Mouse (Mus musculus) kidney, adult 18-20 months (tissue): ENCODE measurements around the gene Cacna1b.
A peak's percentile ranks its signal among the peaks of the same experiment; 100 is the strongest.

Experiments
- DNase-seq: peaks from one replicate; pipeline ENCODE4 v3.0.0; 2021

Cacna1b gene

DNA sequence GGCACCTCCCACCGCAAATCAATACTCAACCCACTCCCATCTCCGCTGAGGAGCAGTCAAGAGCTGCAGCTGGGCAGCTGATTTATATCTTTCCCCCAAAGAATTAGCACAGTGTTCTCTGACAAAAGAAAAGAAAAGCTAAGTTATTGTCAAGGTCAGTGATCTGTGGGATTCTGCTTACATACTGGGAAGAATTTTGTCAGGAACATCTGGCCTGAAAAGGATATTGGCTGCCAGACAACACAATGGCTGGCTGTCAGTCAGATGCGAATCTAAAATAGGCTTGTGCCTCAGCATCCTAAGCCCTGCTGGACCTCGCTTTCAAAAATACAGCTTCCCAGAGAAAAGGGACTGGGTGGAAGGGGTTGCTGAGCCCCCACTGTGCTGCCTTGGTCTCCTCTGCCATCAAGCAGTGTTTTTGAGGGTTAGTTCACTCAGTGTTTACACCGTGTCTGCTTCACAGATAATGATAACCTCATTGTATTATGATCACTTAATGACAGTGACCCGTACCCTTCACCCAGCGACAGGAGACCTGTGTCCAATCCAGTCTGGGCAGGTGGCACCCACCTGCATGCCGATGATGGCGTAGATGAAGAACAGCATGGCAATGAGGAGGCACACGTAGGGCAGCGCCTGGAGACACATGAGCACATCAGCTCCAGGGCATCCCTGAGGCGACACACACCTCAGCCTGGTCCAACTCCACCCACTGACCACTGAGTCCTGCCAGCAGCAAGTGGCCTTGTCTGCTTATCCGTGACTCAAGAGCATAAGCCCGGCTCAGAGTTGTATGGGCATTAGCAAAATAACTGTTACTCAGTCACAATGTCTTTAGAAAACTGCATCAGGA is 124.6 kb downstream of the Cacna1b start:
- DNase-seq = no peak

GRCm38 (mm10) chr2:24633645-24634044 is 129.3 kb downstream of the Cacna1b start:
- DNase-seq = no peak

DNA sequence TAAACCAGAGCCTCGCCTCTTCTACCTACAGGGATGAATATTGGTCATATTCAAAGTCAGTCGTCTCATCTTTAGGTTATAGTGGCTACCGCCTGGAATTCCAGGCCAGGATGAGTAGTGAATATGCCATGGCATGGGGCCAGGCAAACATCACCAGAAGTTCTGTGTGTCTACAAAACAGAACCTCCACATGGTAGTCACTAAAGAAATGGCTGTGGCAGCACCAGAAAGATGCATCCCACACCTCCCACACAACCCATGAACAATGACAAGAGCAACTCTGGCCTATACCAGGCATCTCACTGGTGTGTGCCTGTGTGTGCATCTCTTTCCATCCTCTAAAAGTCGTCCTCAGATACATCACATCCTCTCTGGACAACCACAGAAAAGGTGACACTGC is 145.8 kb downstream of the Cacna1b start:
- DNase-seq = no peak

- no peak for DNase-seq
Observed at GRCm38 (mm10) chr2:24609789-24610188, 153.2 kb downstream of the Cacna1b start.

DNA sequence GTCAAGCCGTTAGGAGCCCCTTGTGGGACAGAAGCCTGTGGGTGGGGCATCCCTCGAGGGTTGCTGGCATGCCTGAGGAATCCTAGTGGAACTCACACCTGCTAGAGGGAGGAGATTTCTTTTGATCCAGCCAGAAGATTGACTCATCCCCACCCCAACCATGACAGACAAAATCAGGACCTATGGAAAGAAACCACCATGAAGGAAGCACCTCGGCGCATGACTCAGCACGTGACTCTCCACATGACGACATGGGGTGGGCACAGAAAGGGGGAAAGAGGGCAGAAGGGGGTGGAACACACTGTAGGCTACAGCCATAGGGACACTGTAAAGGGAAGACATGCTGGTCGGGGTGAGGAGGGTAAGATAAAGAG is 154.2 kb downstream of the Cacna1b start:
- no peak for DNase-seq

DNA sequence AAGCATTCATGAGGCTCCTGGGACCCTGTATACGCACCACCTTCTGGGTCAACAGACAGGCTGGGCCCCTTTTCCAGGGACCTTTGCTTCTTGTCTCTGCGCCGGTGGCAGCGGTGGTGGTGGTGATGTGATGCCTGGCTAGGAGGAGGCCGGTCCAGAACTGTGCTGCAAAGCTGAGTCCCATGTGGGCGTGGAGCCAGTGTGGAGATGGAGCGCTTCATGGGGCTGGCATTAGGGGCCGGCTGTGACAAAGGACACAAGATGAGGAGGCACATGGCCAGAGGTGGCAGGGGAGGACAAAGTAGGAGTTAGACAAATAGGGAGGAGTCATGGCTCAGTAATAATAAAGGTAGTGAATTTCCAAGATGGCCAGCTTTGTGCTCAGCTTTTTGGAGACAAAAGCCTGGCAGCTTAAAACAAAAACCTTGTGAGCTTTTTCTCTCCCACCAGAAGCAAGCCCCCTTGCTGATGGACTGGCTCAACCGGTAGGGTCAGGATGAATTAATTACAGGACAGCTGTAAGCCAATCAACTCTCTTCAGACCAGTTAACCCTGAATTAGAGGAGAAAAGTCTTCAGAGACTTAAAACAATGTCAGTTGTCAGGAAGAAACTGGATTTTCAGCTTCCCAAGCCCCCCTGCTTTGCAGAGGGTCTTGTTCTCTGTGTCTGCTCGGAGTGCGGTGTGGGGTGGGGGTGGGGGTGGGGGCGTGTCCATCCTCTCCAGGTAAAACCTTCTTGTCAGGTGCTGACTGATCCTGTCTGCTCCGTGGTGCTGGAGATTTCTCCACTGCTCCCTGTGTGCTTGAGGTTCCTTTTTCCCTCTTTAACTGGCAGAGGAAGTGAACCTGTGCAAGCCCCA is 154.8 kb downstream of the Cacna1b start:
- DNase-seq = no peak

DNA sequence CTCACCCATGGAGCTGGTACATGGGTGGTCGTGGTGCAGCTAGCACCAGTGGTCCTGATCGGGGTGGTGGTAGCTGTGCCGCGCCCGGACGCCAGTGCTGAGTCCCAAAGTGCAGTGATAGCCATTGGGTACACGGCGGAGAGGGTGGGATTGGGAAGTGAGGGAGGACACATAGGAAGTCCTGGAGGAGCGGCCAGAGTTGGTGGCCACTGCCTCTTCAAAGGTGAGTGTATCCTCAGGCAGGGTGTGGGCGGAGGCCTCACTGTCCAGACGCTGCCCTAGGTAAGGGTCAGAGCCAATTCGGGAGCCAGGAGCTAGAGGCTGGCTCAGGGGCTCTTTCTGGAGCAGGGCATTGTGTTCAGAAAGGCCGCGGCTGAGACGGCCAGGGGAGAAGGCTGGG is 156.4 kb downstream of the Cacna1b start:
- DNase-seq = no peak

DNA sequence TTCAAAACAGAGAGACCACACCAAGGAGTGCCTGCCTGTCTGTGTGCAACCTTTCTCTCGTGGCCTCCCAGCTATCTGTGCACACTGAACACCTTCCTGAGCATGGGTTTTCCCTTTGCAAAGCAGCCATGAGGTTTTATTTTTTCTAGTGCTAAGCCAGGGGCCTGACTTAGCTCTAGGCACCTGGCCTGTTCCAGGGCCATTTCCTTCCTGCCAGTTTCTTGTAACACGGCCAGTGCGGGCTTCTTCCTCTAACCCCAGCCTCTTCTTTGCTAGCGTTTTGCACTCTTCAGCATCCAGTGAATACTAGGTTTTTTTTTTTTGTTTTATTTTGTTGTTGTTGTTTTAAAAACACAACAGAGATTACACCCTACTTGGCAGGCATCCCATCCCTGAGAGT is 157.9 kb downstream of the Cacna1b start:
- DNase-seq = no peak

- DNase-seq = no peak
Observed at GRCm38 (mm10) chr2:24589426-24589825, 173.5 kb downstream of the Cacna1b start.

DNA sequence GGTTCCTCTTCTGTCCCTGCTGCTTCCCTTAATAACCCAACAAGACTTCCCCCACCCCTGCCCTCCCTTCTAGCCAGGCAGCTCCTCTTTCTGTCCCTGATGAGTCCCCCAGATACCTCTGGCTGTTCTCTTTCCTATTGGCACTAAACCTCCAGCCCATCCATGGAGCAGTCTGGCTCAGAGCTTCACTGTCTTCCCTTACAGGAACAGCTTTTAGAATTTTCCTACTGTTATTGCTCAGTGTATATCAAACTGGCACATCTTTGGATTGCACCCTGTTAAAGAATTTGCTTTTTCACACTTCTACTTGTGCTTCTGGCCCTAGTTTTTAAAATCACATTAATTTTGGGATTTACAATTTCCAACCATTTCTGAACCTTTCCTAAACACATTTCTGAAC is 175.0 kb downstream of the Cacna1b start:
- no peak for DNase-seq

DNA sequence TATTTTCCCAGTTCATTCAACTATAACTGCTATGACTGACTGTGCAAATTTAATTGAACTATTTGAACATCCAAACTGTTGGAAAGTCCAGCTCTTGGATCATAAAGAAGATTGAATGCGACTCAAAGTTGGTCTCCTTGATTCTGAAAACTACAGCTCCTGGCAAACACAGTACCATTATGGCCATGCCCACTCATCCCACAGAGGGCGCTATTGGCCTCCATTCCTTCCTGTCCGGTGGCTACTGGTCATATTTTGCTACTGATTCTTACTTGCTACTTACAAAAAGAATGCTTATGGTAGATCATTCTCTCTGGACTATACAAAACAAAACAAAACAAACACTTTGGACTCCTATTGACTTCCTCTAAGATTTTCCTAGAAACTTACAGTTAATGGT is 188.3 kb downstream of the Cacna1b start:
- DNase-seq = peak; percentile 52

DNA sequence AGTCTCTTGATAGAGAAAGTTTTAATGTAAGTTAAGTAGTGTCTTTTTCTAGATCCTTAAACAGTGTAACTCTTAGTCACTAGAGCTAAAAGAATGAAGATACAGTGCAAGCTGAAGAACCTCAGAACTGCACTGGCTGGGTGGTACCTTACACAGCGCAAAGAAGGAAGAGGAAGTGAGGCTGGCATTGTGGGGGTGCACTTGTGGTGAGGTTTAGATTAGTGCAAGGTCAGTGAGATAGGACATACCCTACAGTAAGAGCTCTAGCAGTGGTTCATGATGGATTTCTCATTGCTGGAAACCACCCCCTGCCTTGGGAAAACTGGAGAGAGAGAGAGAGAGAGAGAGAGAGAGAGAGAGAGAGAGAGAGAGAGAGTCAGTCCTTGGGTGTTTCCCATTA is 192.0 kb downstream of the Cacna1b start:
- DNase-seq = no peak

DNA sequence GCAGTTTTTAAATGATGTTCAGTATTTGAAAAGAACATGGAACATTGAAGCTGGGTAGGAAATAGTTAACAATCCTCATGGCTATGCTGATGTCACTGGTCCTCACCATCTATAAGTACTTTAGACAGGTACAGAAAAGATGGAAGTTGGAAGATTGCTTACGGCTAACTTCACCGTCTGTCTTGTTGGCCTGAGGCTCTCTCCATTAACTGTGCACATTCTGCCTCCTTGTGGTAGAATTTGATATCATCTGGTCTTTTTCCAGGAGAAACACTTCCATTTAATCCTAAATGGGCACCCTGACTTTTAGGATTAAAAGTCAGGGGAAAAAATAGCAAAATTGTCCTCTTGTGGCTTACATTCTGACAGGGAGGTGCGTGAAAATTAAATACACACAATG is 194.4 kb downstream of the Cacna1b start:
- DNase-seq = no peak

DNA sequence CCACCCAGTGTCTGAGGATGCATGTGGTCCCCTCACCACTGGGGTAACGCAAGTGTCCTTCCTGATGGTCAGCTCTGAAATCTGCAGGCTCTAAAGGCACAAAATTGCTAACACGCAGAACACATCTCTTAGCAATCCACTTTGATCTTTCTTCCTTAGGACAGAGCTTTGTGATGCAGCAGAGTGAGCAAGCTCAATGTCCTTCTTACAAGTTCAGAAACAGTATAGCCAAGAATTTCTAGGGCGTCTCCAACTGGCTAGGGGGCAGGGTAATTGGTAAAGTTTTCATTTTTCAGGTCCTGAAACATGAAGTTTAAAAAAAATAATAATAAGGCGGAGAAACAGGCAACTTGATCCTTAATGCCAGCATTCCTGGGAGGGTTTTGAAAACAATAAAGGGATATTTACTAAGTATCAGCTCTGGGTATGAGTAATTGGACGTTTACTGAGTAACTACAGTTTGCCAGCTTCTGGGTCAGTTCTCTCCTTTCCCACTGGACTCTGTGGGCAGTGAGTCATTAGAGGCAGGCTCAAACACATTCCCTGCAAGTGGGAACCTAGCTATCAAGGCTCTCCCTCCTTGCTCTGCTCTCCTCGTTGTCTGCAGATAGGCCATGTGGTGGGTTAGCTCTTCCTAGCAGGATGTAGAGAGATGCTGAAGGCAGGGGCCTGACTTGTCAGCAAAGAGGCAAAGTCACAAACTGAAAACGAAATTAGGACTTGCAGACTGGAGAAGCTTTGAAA is 200.2 kb downstream of the Cacna1b start:
- DNase-seq = no peak

DNA sequence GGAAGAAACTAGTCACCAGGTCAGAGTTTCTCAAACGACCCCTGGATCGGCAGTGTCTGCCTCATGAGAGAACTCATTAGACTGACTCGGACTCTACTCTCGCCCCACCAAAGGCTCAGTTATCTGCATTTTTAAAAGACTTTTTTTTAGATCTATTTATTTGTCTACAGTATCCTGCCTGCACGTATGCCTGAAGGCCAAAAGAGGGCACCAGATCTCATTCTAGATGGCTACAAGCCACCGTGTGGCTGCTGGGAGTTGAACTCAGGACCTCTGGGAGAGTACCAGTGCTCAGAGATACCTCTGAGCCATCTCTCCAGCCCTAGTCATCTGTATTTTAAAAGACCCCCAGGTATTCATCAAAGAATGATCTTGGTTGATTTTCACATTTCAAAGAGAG is 201.0 kb downstream of the Cacna1b start:
- no peak for DNase-seq

GRCm38 (mm10) chr2:24560201-24560600 is 202.8 kb downstream of the Cacna1b start:
- no peak for DNase-seq

- no peak for DNase-seq
Observed at GRCm38 (mm10) chr2:24556347-24556746, 206.6 kb downstream of the Cacna1b start.

DNA sequence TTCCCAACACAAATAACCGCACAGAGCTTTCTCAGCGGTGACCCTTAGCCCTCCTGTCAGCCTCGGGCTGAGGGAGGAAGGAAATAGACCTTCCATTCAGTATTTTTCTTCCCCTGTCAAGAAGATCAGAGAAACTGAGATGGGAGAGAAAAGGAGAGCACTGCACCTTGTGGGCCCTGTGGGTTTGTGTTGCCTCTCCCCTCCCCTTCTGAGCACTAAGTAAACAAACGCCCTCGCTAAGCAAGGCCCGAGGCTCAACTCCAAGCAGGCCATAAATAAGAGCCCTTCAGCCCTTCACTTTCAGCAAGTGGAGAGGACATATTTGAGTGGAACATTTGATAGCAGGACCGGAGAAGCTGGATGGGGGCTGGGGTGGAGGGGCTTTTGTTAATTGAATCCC is 209.0 kb downstream of the Cacna1b start:
- DNase-seq = no peak
